Mouse (Mus musculus): ENCODE results near the gene Pde4d.

Gene Pde4d

GRCm38 (mm10) chr13:109558341-109559257 is 1108.9 kb downstream of the Pde4d start:
- no peak for DNase-seq (ENCODE audit: low spot score in 2 of 2)

- DNase-seq (ENCODE audit: low spot score in 2 of 2), result no peak
Measured at GRCm38 (mm10) chr13:109560261-109560660, 1110.5 kb downstream of the Pde4d start.

- no peak for DNase-seq (ENCODE audit: low spot score in 2 of 2)
Measured at GRCm38 (mm10) chr13:109568638-109569468, 1119.1 kb downstream of the Pde4d start.

GRCm38 (mm10) chr13:109569491-109569890 is 1119.7 kb downstream of the Pde4d start:
- DNase-seq (ENCODE audit: low spot score in 2 of 2), result no peak

- no peak for DNase-seq (ENCODE audit: low spot score in 2 of 2)
Measured at GRCm38 (mm10) chr13:109576725-109577124, 1127.0 kb downstream of the Pde4d start.

GRCm38 (mm10) chr13:109577454-109577853 is 1127.7 kb downstream of the Pde4d start:
- DNase-seq (ENCODE audit: low spot score in 2 of 2), result no peak

- DNase-seq (ENCODE audit: low spot score in 2 of 2), result peak in 1 of 2 experiments; percentile 20
Measured at GRCm38 (mm10) chr13:109577901-109578300, 1128.2 kb downstream of the Pde4d start.

GRCm38 (mm10) chr13:109581284-109582070 is 1131.7 kb downstream of the Pde4d start:
- DNase-seq (ENCODE audit: low spot score in 2 of 2), result no peak

GRCm38 (mm10) chr13:109590048-109590447 is 1140.3 kb downstream of the Pde4d start:
- no peak for DNase-seq (ENCODE audit: low spot score in 2 of 2)

GRCm38 (mm10) chr13:109592192-109592797 is 1142.5 kb downstream of the Pde4d start:
- DNase-seq (ENCODE audit: low spot score in 2 of 2), result no peak

- no peak for DNase-seq (ENCODE audit: low spot score in 2 of 2)
Measured at GRCm38 (mm10) chr13:109599711-109600110, 1150.0 kb downstream of the Pde4d start.

- no peak for DNase-seq (ENCODE audit: low spot score in 2 of 2)
Measured at GRCm38 (mm10) chr13:109604017-109604416, 1154.3 kb downstream of the Pde4d start.

GRCm38 (mm10) chr13:109605140-109605539 is 1155.4 kb downstream of the Pde4d start:
- DNase-seq (ENCODE audit: low spot score in 2 of 2), result no peak

GRCm38 (mm10) chr13:109609106-109609804 is 1159.5 kb downstream of the Pde4d start:
- no peak for DNase-seq (ENCODE audit: low spot score in 2 of 2)

GRCm38 (mm10) chr13:109609805-109610187 is 1160.0 kb downstream of the Pde4d start:
- peak in 1 of 2 experiments; percentile 26 for DNase-seq (ENCODE audit: low spot score in 2 of 2)

- DNase-seq (ENCODE audit: low spot score in 2 of 2), result no peak
Measured at GRCm38 (mm10) chr13:109610772-109611171, 1161.0 kb downstream of the Pde4d start.

- DNase-seq (ENCODE audit: low spot score in 2 of 2), result no peak
Measured at GRCm38 (mm10) chr13:109615213-109615784, 1165.6 kb downstream of the Pde4d start.

GRCm38 (mm10) chr13:109615785-109616281 is 1166.1 kb downstream of the Pde4d start:
- no peak for DNase-seq (ENCODE audit: low spot score in 2 of 2)

- DNase-seq (ENCODE audit: low spot score in 2 of 2), result no peak
Measured at GRCm38 (mm10) chr13:109619158-109619657, 1169.5 kb downstream of the Pde4d start.

- DNase-seq (ENCODE audit: low spot score in 2 of 2), result no peak
Measured at GRCm38 (mm10) chr13:109622207-109622606, 1172.5 kb downstream of the Pde4d start.

Measured in urinary bladder, postnatal 4 days (tissue).